Mouse (Mus musculus) right cerebral cortex, postnatal 4 days (tissue): ENCODE measurements around the gene Tnn.

Experiments used
- DNase-seq: peaks from one replicate; pipeline ENCODE4 v3.0.0-alpha.2; 2022

Gene Tnn

DNA sequence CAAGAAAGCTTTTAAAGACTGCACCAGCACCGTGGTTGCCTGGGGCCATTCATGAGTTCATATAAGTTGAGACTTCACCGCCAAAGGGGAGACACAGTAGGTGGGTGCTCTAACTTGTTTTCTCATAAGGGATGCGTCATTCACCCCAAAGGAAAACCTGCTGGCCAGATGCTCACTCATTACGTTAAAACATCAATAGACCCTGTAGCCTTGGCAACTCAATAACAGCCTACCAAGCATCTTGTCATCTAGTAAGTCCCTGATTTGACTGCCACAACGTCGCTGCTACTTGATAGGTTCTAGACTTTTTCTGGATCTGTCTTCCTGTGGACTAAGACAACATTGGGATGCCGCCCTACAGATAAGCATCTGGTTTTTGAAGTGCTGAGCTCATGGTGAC lies 111.0 kb downstream of the Tnn start:
- DNase-seq, result no peak

DNA sequence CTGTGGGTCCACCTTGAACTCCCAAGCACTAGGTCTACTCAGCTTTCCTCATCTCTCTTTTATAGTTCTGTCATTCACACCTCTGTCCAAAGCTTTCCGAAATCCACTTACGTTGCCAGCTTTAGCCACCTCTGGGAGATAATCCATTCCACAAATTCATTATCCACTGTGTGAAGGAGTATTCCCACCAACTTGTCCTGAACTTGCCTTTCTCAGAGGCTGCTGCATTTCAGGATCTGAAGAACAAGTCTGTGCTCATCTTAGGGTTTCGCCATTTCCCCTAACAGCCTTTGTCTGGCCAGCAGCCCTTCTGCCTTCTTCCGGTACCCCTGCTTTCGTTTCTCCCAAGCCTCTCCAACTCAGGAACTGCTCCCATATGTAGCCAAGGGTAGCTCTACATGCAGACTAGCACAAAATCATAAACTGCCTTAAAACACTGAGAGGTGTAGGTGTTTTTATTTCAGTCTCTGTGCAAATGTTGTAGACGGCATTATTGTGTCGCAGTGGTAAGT lies 112.1 kb downstream of the Tnn start:
- no peak for DNase-seq

DNA sequence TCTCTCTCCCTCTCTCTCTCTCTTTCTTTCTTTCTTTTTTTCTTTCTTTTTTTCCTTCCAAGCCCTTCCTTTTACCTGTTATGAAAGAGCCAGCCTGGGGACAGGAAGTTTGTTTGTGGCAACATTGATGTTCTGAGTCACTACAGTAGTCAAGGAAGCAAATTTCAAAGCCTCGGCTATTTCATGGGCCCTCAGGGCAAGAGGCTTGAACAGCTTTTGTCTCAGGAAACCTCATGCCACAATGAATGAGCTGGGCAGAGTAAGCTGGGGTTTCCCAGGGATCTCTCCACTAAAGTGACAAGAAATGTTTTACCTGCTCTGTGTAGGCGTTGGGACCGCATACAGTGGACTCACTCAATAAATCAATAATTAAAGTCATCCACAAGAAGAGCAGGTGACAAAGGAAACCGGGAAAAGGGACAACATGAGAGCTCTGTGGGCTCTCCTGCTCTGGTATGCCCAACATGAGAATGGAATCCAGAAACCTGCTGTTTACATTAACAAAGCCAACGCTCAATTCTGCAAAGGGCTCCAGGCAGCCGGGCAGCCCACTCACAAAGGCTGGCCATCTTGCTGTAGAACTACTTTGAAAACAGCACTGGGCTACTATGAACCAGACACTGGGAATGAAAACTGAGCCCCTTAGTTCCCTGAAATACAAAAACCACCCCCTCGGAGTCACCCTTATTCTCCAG lies 113.3 kb downstream of the Tnn start:
- no peak for DNase-seq

DNA sequence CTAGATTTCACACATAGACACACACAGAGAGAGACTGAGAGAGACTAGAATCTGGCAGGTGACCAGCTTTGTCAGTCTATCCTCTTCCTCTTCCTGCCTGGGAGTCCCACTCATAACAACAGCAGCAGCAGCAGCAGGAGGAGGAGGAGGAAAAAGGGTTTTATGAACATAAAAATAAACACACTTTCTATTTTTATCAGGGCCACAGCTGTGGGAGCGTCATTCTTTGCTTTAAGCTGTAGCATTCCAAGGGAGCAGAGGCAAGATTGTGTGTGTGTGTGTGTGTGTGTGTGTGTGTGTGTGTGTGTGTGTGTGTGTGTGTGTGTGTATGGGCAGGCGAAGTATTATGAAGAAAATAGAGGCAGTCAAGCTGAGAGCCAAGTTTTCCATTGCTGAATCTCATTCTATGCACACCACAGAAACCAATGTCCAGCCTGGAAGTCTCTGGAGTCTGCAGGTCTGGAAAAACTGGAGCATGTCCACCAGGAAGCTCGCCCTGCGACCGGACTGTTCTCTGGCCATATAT lies 116.3 kb downstream of the Tnn start:
- no peak for DNase-seq

DNA sequence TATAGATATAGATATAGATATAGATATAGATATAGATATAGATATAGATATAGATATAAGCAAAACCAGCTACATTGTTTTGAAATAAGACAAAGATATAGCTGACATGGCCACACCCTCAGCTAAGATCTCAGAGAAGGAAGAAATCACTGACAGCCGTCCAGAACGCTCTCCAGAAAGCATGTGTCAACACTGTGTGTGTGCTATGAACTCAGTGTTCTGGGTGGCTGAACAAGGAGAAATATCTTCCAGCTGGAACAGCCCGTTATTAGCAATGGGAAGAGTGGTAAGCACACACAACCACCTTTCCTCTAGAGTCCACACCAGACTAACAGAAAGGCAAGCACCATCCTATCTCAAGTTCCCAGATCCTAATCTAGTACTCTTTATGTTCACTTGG lies 117.8 kb downstream of the Tnn start:
- DNase-seq, result no peak
